Mouse (Mus musculus): ENCODE measurements around the gene Daxx. TPM values are rescaled to one million over a fixed set of nuclear protein-coding genes. Genes with fewer than 3 reads are reported as not detected.
A peak's percentile ranks its signal among the peaks of the same experiment; 100 is the strongest.

Gene Daxx
- polyA plus RNA-seq, 1 experiment from 2014 or later, result 18.1 TPM

DNA sequence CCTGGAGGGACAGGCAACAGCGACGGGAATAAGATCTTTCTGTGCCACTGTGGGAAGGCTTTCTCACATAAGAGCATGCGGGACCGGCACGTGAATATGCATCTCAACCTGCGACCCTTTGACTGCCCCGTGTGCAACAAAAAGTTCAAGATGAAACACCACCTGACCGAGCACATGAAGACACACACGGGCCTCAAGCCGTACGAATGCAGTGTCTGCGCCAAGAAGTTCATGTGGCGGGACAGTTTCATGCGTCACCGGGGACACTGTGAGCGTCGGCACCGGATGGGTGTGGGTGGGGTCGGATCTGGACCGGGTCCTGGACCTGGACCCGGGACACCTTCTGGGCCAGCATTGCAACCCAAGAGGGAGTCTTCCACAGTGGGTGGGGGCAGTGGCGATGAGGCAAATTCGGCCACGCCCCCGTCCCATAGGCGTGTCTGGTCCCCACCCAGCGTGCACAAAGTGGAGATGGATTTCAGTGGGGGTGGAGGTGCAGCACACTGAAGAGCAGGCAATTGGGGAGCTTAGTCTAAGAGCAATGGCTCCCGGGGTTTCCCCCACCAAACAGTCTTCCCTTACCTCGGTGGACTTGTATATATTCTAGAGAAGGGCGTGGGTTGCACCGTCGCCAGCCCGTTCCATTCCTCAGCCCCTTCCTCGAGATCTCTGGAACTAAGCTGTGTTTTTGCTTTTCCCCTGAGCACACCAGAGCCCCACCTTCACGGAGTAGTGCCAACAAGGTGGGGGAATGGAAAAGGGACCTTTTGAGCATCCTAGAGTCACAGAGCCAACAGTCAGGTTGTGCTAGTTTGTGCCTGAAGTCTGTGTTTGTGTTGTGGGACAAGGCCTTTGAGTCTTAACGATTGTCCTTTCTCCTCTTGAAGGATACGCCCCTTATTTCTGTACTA lies 9.3 kb downstream of the Daxx start:
- Histone ChIP-seq H3K27me3 (ENCODE audit: control insufficient read depth, insufficient read depth, low read length) (no peaks in the 10 kb centered on the region), H3K4me1 (replicated peaks; ENCODE audit: control insufficient read depth, insufficient read depth) (no peaks in the 10 kb centered on the region), H3K9ac (ENCODE audit: low read length) (no peak overlapping the region), H3K4me3 (ENCODE audit: low read depth, low read length) (peak overlapping the region; percentile 77), H3K9me3 (ENCODE audit: control insufficient read depth, low read length) (no peaks in the 10 kb centered on the region), H3K27ac (replicated peaks) (peak overlapping the region; percentile 89), H3K4me2 (replicated peaks; ENCODE audit: low read depth) (peak overlapping the region; percentile 96), H3K36me3 (ENCODE audit: control insufficient read depth, insufficient read depth, low read length) (peaks cover 10% of the 10 kb centered on the region)
- 54% methylated on average over 37 of the region's 37 CpGs for WGBS
- ATAC-seq (ENCODE audit: low FRiP score, low TSS enrichment) (no peak), DNase-seq (ENCODE audit: low spot score) (peak; percentile 52)
- TF ChIP-seq CTCF (IDR thresholded peaks at IDR 0.05; ENCODE audit: low read depth) (no peak), EP300 (optimal IDR thresholded peaks at IDR 0.05) (no peak)

- H3K27ac ChIP-seq (replicated peaks), result peak overlapping the region; percentile 89
- no peaks in the 10 kb centered on the region for H3K9me3 ChIP-seq (ENCODE audit: control insufficient read depth, low read length)
- TF ChIP-seq CTCF (IDR thresholded peaks at IDR 0.05; ENCODE audit: low read depth) (peak; percentile 61), EP300 (optimal IDR thresholded peaks at IDR 0.05) (no peak)
- peak overlapping the region; percentile 77 for H3K4me3 ChIP-seq (ENCODE audit: low read depth, low read length)
- ATAC-seq (ENCODE audit: low FRiP score, low TSS enrichment), result peak; percentile 75
- H3K27me3 ChIP-seq (ENCODE audit: control insufficient read depth, insufficient read depth, low read length), result no peaks in the 10 kb centered on the region
- no peaks in the 10 kb centered on the region for H3K4me1 ChIP-seq (replicated peaks; ENCODE audit: control insufficient read depth, insufficient read depth)
- peaks cover 3% of the 10 kb centered on the region; the same call in 1 of the 2 replicates for H3K36me3 ChIP-seq (ENCODE audit: control insufficient read depth, insufficient read depth, low read length)
- peak overlapping the region; percentile 96 for H3K4me2 ChIP-seq (replicated peaks; ENCODE audit: low read depth)
- peak; percentile 95 for DNase-seq (ENCODE audit: low spot score)
- WGBS, result under 1% methylated on average over 51 of the region's 52 CpGs
- peak overlapping the region; percentile 82 for H3K9ac ChIP-seq (ENCODE audit: low read length)
These were observed 10.4 kb downstream of the Daxx start for GRCm38 (mm10) chr17:33919351-33920281.

DNA sequence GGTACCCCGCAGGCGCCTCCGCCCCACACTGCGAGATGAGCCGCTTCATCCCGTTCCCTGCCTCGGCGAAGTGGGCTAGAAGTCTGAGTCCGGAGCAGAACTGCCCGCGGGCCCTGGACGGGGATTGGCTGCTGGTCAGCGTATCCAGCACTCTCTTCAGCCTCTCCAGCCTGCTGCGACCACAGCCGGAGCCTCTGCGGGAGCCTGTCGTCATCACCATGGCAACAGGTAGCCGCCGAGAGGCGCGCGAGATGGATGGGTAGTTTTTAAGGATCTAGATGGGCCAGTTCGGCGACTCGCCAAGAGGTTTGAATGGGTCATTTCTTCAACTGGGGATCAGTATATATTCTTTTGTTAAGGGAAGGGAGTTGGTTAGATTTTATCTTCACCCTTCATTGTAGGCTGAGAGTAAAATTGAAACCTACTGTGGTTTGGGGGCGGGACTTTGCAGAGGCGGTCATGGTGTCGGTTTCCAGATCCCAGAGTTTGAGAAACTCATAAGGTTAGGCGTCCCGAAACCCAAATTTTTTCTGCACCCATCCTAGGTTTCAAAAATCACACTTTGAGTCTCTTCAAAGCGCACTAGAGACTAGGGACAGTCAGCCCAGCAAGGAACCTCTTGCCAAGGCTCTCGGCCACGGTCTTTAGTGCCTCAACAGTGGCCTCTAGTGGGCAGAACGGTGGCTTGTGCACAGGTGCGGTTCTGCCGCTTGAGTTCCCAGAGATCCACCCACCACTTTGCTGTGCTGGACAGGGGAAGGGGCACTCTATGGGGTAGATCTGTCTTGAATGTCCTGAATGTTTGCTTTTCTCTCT lies 11.3 kb downstream of the Daxx start:
- under 1% methylated on average over 36 of the region's 36 CpGs for WGBS
- Histone ChIP-seq H3K27ac (replicated peaks) (peak overlapping the region; percentile 89), H3K9ac (ENCODE audit: low read length) (peak overlapping the region; percentile 82), H3K4me2 (replicated peaks; ENCODE audit: low read depth) (peak overlapping the region; percentile 96), H3K36me3 (ENCODE audit: control insufficient read depth, insufficient read depth, low read length) (peaks cover 3% of the 10 kb centered on the region; the same call in 1 of the 2 replicates), H3K4me1 (replicated peaks; ENCODE audit: control insufficient read depth, insufficient read depth) (no peaks in the 10 kb centered on the region), H3K9me3 (ENCODE audit: control insufficient read depth, low read length) (no peaks in the 10 kb centered on the region), H3K27me3 (ENCODE audit: control insufficient read depth, insufficient read depth, low read length) (no peaks in the 10 kb centered on the region), H3K4me3 (ENCODE audit: low read depth, low read length) (peak overlapping the region; percentile 77)
- TF ChIP-seq EP300 (optimal IDR thresholded peaks at IDR 0.05) (no peak), CTCF (IDR thresholded peaks at IDR 0.05; ENCODE audit: low read depth) (peak; percentile 91)
- peak; percentile 90 for DNase-seq (ENCODE audit: low spot score)
- peak; percentile 9; the same call in 1 of the 2 replicates for ATAC-seq (ENCODE audit: low FRiP score, low TSS enrichment)

DNA sequence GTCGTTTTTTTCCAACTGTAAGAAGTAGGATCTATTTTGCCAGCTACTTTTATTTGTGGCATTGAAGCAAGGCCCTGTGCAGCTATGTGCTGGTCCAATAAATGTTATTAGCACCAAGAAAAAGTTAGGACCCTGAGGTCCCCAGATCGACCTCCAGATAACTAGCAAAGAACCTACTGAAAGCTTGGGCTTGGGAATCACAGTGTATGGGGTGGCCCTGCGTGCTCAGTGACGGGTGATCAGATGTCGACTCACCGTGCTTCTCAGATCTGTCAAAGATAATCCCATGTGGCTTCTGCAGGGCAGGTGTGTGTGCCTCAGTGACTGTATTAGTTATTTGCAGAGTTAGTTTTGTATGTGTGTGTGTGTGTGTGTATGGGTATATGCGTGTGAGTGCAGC lies 12.1 kb downstream of the Daxx start:
- Histone ChIP-seq H3K36me3 (ENCODE audit: control insufficient read depth, insufficient read depth, low read length) (peaks cover 7% of the 10 kb centered on the region; the same call in 1 of the 2 replicates), H3K27me3 (ENCODE audit: control insufficient read depth, insufficient read depth, low read length) (no peaks in the 10 kb centered on the region), H3K27ac (replicated peaks) (no peak overlapping the region), H3K9ac (ENCODE audit: low read length) (no peak overlapping the region), H3K4me1 (replicated peaks; ENCODE audit: control insufficient read depth, insufficient read depth) (no peaks in the 10 kb centered on the region), H3K9me3 (ENCODE audit: control insufficient read depth, low read length) (no peaks in the 10 kb centered on the region), H3K4me3 (ENCODE audit: low read depth, low read length) (no peak overlapping the region), H3K4me2 (replicated peaks; ENCODE audit: low read depth) (no peak overlapping the region; the same call in 1 of the 2 replicates)
- TF ChIP-seq EP300 (optimal IDR thresholded peaks at IDR 0.05) (no peak), CTCF (IDR thresholded peaks at IDR 0.05; ENCODE audit: low read depth) (no peak)
- DNase-seq (ENCODE audit: low spot score) (no peak), ATAC-seq (ENCODE audit: low FRiP score, low TSS enrichment) (no peak)
- 85% methylated on average over 7 of the region's 7 CpGs for WGBS

Measured in stomach, postnatal 0 days (tissue).